Comparison of ENCODE assay signal across 8 mouse cellular contexts in genomic region chr1:106795634-106796541, GRCm38 (mm10). TPM values are rescaled to one million over a fixed set of nuclear protein-coding genes. Genes with fewer than 3 reads are reported as not detected.
DNase-seq lines count a peak whose midpoint lies in the region; ATAC-seq and TF ChIP-seq lines count a peak whose summit lies in the region.

No protein-coding gene starts in this region.

- H3K9ac ChIP-seq in intestine, embryonic 16.5 days (ENCODE audit: low read depth, low read length), result peak overlapping the region; percentile 99
- H3K9ac ChIP-seq in lung, postnatal 0 days (replicated peaks; ENCODE audit: low read depth), result peak overlapping the region; percentile 99
- H3K9ac ChIP-seq in stomach, embryonic 16.5 days (ENCODE audit: low read length), result peak overlapping the region; percentile 99

- ATAC-seq in intestine, embryonic 16.5 days, result peak; percentile 94
- ATAC-seq in lung, postnatal 0 days, result peak; percentile 93
- peak; percentile 92 for ATAC-seq in stomach, embryonic 16.5 days (ENCODE audit: insufficient read depth, low FRiP score)

- no peaks in the 10 kb centered on the region for H3K9me3 ChIP-seq in intestine, embryonic 16.5 days (ENCODE audit: control insufficient read depth, low read length)
- H3K9me3 ChIP-seq in lung, postnatal 0 days (ENCODE audit: low read length), result no peaks in the 10 kb centered on the region
- H3K9me3 ChIP-seq in stomach, embryonic 16.5 days (replicated peaks; ENCODE audit: control insufficient read depth, low read length), result no peaks in the 10 kb centered on the region

- no peak for TF ChIP-seq POLR2A in testis, adult 2 months (IDR thresholded peaks at IDR 0.05; ENCODE audit: control insufficient read depth, low read depth, low read length)
- no peak; the same call in 1 of the 2 replicates for TF ChIP-seq POLR2A in bone marrow macrophage, adult 2 months (IDR thresholded peaks at IDR 0.05; ENCODE audit: borderline replicate concordance, low read depth, low read length)

- H3K4me1 ChIP-seq in testis, adult 2 months (ENCODE audit: control insufficient read depth, insufficient read depth, low read length), result peaks cover 2% of the 10 kb centered on the region; the same call in 1 of the 2 replicates
- H3K4me1 ChIP-seq in bone marrow macrophage, adult 2 months (ENCODE audit: control insufficient read depth, insufficient read depth, low read length), result peaks cover 27% of the 10 kb centered on the region
- H3K4me1 ChIP-seq in intestine, embryonic 16.5 days (ENCODE audit: control insufficient read depth, insufficient read depth, low read length), result 0 out of 2 replicates have a peak, but pooled peaks cover 7% of the 10 kb centered on the region
- H3K4me1 ChIP-seq in lung, postnatal 0 days (ENCODE audit: insufficient read depth, low read depth, low read length), result no peaks in the 10 kb centered on the region
- H3K4me1 ChIP-seq in stomach, embryonic 16.5 days (ENCODE audit: control insufficient read depth, insufficient read depth, low read length), result peaks cover 12% of the 10 kb centered on the region

- H3K4me2 ChIP-seq in intestine, embryonic 16.5 days (ENCODE audit: low read depth, low read length), result peak overlapping the region; percentile 71
- H3K4me2 ChIP-seq in lung, postnatal 0 days (replicated peaks; ENCODE audit: low read depth, low read length), result peak overlapping the region; percentile 56
- H3K4me2 ChIP-seq in stomach, embryonic 16.5 days (ENCODE audit: low read depth, low read length), result peak overlapping the region; percentile 89

- H3K27me3 ChIP-seq in testis, adult 2 months (ENCODE audit: control insufficient read depth, insufficient read depth, low read length), result no peaks in the 10 kb centered on the region
- H3K27me3 ChIP-seq in intestine, embryonic 16.5 days (replicated peaks; ENCODE audit: control insufficient read depth, insufficient read depth, low read length), result no peaks in the 10 kb centered on the region
- no peaks in the 10 kb centered on the region for H3K27me3 ChIP-seq in lung, postnatal 0 days (replicated peaks; ENCODE audit: insufficient read depth, low read length)
- H3K27me3 ChIP-seq in stomach, embryonic 16.5 days (ENCODE audit: control insufficient read depth, insufficient read depth, low read length), result no peaks in the 10 kb centered on the region; the same call in 1 of the 2 replicates

- peak overlapping the region; percentile 77 for H3K27ac ChIP-seq in testis, adult 2 months (ENCODE audit: control insufficient read depth, insufficient read depth, low read depth, low read length)
- H3K27ac ChIP-seq in bone marrow macrophage, adult 2 months (ENCODE audit: insufficient read depth, low read depth, low read length), result peak overlapping the region; percentile 85
- peak overlapping the region; percentile 97 for H3K27ac ChIP-seq in intestine, embryonic 16.5 days (ENCODE audit: low read length)
- H3K27ac ChIP-seq in lung, postnatal 0 days (ENCODE audit: low read length), result peak overlapping the region; percentile 98
- H3K27ac ChIP-seq in stomach, embryonic 16.5 days (ENCODE audit: low read length), result peak overlapping the region; percentile 98

- WGBS in intestine, embryonic 16.5 days, result 1% methylated on average over 51 of the region's 51 CpGs
- WGBS in lung, postnatal 0 days, result 2% methylated on average over 45 of the region's 51 CpGs
- WGBS in stomach, embryonic 16.5 days, result 2% methylated on average over 51 of the region's 51 CpGs

- no peaks in the 10 kb centered on the region for H3K36me3 ChIP-seq in testis, adult 2 months (ENCODE audit: control insufficient read depth, insufficient read depth, low read length)
- no peaks in the 10 kb centered on the region for H3K36me3 ChIP-seq in intestine, embryonic 16.5 days (ENCODE audit: control insufficient read depth, insufficient read depth, low read length)
- H3K36me3 ChIP-seq in lung, postnatal 0 days (ENCODE audit: insufficient read depth, low read length), result no peaks in the 10 kb centered on the region
- H3K36me3 ChIP-seq in stomach, embryonic 16.5 days (ENCODE audit: control insufficient read depth, insufficient read depth, low read length), result no peaks in the 10 kb centered on the region

- no peak for TF ChIP-seq CTCF in testis, adult 2 months (IDR thresholded peaks at IDR 0.05; ENCODE audit: control insufficient read depth, insufficient read depth, insufficient replicate concordance, low read depth, low read length)
- no peak for TF ChIP-seq CTCF in bone marrow macrophage, adult 2 months (IDR thresholded peaks at IDR 0.05; ENCODE audit: low read depth, low read length)
- no peak for TF ChIP-seq CTCF in lung, postnatal 0 days (IDR thresholded peaks at IDR 0.05)

- DNase-seq in testis, postnatal 14 days (ENCODE audit: low spot score), result no peak
- peak; percentile 9 for DNase-seq in forelimb bud, embryonic 11.5 days (ENCODE audit: low read depth, low spot score)
- peak; percentile 62 for DNase-seq in lung, postnatal 0 days (ENCODE audit: low spot score)
- DNase-seq in cerebellum, postnatal 36 days, result no peak

- peak overlapping the region; percentile 91 for H3K4me3 ChIP-seq in testis, adult 2 months (ENCODE audit: control insufficient read depth, low read depth, low read length)
- H3K4me3 ChIP-seq in bone marrow macrophage, adult 2 months (ENCODE audit: insufficient read depth, low read length), result peak overlapping the region; percentile 98
- peak overlapping the region; percentile 98 for H3K4me3 ChIP-seq in intestine, embryonic 16.5 days (ENCODE audit: low read length)
- H3K4me3 ChIP-seq in lung, postnatal 0 days (ENCODE audit: low read depth, low read length), result peak overlapping the region; percentile 99
- peak overlapping the region; percentile 96 for H3K4me3 ChIP-seq in stomach, embryonic 16.5 days (replicated peaks; ENCODE audit: low read length)

- no peak for TF ChIP-seq EP300 in lung, postnatal 0 days (IDR thresholded peaks at IDR 0.05)

RNA-seq across cellular contexts. Expression of gene Vps4b, which starts 0.6 kb away (rescaled TPM):
- polyA plus RNA-seq in testis, adult 2 months (2012; rRNA removed), result 5.5 and 7.1 TPM in 2 replicates
- polyA plus RNA-seq in bone marrow macrophage, adult 2 months (2012; ENCODE audit: insufficient read depth, insufficient read length, missing spikeins), result 112 and 127 TPM in 2 replicates
- polyA plus RNA-seq in intestine, embryonic 16.5 days (2015; fragmentation: Nextera tagmentation; extraction: Ambion mirVana), result 68.9 and 78.2 TPM in 2 replicates
- 56.5 and 59.6 TPM in 2 replicates for polyA plus RNA-seq in lung, postnatal 0 days (2015; fragmentation: Nextera tagmentation; extraction: Ambion mirVana)
- polyA plus RNA-seq in stomach, embryonic 16.5 days (2015; fragmentation: Nextera tagmentation; extraction: Ambion mirVana), result 81.8 and 82.1 TPM in 2 replicates

RNA-seq across cellular contexts. Expression of gene Kdsr, which starts 36.4 kb away (rescaled TPM):
- polyA plus RNA-seq in testis, adult 2 months (2012; rRNA removed), result 1.5 and 2.3 TPM in 2 replicates
- polyA plus RNA-seq in bone marrow macrophage, adult 2 months (2012; ENCODE audit: insufficient read depth, insufficient read length, missing spikeins), result 13.3 and 14.8 TPM in 2 replicates
- 14.9 and 17.1 TPM in 2 replicates for polyA plus RNA-seq in intestine, embryonic 16.5 days (2015; fragmentation: Nextera tagmentation; extraction: Ambion mirVana)
- polyA plus RNA-seq in lung, postnatal 0 days (2015; fragmentation: Nextera tagmentation; extraction: Ambion mirVana), result 25.6 and 31.8 TPM in 2 replicates
- polyA plus RNA-seq in stomach, embryonic 16.5 days (2015; fragmentation: Nextera tagmentation; extraction: Ambion mirVana), result 15.7 and 18.5 TPM in 2 replicates

Comparison
In these comparisons a context has a peak if more than half of its experiments do, and no peak if none do; other contexts are left out.
1. DNase-seq: peak in forelimb bud, embryonic 11.5 days (single experiment) and lung, postnatal 0 days (single experiment); none in testis, postnatal 14 days (single experiment) and cerebellum, postnatal 36 days (0 of 2).
2. Peak in every context shown above with its lines, with median percentiles within 50 percentile points of each other: H3K27ac ChIP-seq, H3K4me3 ChIP-seq, ATAC-seq, H3K4me2 ChIP-seq and H3K9ac ChIP-seq.